Mouse (Mus musculus) T-helper 1 cell (primary cell): Measurements from ENCODE around the gene Mrpl24.
"Not testable (repeated sequence)": the region's sequence is repeated elsewhere in the genome, so short reads cannot be mapped to it uniquely, and the experiment has no call there.

Experiments used
- in situ Hi-C: fragments of 300-600 bp; cut with MboI, MseI; formaldehyde crosslinking; loops from one replicate; pipeline ENCODE4 v1.15.1; 2025; ENCODE audit warnings: high pct_unique_total_duplicates

Mrpl24 gene

DNA sequence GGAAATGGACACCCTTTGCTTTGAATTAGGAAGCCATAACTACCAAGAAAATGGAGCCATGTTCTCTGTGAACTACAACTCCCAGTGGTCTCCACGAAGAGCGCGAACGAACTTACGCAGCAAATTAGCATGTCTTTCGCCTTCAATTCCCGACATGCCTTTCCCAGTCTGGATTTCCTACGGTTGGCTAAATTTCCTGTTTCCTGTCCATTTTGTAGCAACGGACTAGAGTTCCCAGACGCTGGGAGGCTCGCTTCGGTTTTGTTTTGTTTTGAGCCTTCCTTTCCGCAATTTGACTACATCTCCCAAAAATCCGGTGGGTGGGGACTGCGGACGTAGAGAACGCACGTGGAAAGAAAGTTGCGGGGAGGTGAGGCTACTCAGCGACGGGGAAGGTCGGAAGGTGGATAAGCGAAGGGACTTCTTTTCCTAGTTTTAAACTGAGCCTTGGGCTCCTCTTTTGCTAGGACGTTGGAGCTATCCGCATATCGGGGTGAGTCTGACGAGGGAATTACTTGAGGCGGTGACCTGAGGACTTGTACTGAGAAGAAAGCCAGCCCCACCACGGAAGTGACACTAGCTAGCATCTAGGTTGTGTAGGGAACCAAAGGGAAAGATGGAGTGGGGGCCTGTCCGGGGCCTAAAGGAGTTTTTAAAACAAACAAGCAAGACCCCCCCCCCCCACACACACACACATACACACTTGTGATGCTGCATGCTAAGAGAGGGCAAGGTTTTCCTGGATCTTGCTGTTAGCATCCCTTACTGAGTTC, at the start of gene Mrpl24:
TSS of gene Mrpl24 (plus strand) at position 171 of the 773 bp plus-strand sequence.
- in situ Hi-C loops = no loop called here

GRCm38 (mm10) chr3:87877730-87878129, 41.6 kb upstream of the Mrpl24 start:
- in situ Hi-C loops = no loop called here

DNA sequence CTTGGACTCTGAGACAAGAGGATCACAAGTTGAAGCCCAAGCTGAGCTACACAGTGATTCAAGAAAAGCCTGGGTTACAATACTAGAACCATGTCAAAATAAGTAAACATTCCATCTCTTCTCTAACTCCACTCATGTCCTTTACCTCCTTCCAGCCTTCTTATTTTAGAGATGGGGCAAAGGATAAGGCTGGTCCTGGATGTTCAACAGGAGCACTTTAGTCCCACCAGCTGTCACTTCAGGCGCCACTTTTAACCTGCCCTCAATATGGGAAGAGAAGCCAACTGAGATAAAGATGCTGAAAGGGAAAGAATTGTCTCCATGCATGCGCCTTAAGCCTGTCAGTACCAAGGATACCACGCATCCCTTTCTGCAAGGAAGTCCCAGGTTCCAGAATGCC, 35.0 kb upstream of the Mrpl24 start:
- in situ Hi-C loops = no loop called here

- in situ Hi-C loops = no loop called here
These were observed 34.5 kb upstream of the Mrpl24 start for GRCm38 (mm10) chr3:87884708-87885251.

DNA sequence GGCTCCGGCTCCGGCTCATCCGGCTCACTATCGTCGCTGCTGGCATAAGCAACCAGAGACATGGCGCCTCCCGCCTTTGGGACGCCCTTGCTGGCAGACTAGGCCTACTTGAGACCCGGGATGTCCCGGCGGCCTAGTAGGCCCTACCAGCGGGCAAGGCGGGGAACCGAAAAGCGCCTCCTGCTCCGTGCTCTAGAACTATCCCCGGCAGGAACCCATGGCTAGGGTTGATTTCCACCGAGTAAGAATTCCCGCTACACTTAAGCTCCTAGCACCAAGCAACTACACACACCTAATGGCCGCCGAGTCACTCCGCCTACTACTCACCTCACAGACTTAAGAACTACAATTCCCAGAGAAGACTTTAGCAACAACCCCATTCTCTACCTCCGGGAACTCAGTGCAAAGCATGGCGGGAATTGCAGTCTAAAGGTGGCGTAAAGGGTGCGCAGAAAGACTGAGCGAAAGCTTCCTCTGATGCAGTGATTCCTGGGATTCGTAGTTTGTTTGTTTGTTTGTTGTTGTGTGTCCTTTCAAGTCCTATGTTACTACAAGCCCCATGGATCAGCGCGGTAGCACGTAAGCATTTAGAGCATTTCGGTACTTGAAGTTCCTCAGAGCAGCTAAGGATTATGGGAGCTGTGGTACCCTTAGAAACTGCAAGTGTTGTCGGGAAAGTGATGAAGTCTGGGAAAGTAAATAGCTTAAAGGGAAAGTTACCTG, 33.9 kb upstream of the Mrpl24 start, which contains the start of gene Prcc:
TSS of gene Prcc (minus strand) at position 328 of the 723 bp plus-strand sequence.
- in situ Hi-C loops = no loop called here

GRCm38 (mm10) chr3:87886004-87886365, 33.3 kb upstream of the Mrpl24 start:
- in situ Hi-C loops = no loop called here

DNA sequence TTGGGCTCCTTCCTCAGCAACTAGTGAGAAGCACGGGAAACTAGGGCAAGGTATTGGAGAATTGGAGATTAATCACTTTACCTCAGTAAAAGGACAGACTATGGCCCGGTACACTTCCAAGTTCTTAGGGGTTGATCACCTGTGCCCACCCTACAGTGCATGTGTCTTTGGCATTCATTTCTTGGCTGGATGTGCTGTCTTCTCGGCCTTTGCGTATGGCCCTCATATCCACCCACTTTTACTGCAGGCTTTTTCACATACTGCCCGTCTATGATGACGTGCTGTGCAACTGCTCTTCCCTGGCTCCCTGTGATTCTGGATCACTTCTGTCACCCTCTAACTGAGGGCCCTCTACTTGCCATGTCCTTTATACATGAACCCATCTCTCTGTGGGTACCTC, 32.9 kb upstream of the Mrpl24 start:
- in situ Hi-C loops = no loop called here

- in situ Hi-C loops = not testable (repeated sequence)
These were observed 31.9 kb upstream of the Mrpl24 start for GRCm38 (mm10) chr3:87887400-87887799.

DNA sequence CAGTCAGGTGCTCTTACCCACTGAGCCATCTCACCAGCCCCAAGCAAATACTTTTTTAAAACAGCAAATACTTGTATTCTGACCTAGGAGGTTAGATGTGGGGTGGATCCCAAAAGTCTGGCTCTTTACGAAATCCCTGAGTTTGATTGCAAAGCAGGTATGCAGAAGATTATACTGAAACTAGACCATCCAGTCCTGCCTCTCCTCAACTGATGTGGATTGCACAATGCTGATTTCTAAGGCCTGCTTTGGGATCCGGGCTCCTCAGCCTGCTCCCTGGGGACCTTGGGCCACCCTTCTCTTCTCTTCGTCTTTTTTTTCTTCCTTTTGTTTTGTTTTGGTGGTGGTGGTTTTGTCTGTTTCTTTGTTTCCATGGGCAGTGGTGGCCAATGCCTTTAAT, 27.8 kb upstream of the Mrpl24 start:
- in situ Hi-C loops = no loop called here

DNA sequence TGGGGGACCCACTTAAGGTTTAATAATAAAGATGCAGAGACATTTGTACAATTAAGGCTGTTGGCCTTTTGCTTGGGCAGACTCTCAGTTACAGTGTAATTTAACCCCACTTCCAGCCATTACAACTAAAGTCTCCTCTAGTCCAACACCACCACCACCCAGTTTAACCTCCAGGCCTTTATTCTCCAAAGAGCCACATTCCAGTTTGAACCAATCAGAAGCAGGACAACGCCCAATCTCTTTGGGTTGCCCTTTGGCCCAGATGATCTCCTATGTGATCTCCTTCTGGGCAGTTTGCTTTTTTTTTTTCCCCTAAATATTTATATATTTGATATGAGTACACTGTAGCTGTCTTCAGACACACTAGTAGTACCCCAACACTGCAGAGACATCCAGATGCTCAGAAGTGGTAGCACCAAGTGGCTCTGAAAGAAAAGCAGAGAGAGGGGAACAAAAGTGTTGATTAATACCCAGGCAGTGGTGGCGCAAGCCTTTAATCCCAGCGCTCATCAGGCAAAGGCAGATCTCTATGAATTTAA, 25.9 kb upstream of the Mrpl24 start:
- in situ Hi-C loops = no loop called here

DNA sequence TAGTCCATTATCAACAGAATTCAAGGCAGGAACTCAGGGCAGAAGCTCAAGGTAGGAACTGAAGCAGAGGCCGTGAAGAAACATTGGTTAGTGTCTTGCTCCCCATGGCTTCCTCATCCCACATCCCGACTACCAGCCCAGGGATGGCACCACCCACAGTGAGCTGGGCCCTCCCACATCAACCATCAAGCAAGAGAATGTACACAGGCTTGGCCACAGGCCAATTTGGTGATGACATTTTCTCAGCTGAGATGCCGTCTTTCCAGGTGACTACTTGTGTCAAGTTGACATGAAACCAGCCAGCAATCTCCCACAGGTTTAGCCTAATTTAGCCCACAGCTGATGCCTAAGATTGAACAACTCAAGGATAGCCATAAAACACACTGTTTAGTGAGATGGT, 20.0 kb upstream of the Mrpl24 start:
- in situ Hi-C loops = no loop called here

- in situ Hi-C loops = no loop called here
These were observed 19.5 kb upstream of the Mrpl24 start for GRCm38 (mm10) chr3:87899776-87900175.

DNA sequence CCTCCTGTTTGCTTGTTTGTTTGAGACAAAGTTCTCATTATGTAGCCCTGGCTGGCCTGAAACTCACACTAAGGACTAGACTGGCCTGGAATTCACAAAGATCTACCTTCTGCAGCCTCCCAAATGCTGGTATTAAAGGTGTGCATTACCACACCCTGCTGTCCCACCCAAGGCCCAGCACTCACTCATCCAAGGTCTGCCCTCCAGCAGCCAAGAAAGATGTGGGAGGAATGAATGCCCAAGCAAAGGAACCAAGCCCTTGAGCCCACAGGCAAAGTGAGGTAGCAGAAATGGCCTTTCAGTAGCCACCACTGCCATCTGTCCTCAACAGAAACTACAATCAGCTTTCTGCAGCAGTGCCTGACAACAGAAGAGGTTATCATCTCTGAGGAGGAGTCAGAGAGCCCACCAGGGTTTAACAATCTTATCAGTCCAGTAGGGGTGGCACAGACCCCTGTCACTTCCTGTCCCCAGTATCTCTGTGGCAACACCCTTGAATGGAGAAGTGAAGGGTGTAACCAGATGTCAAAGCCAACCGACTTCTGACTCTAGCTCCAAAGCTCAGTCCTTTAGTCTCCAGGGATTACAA, 18.2 kb upstream of the Mrpl24 start:
- in situ Hi-C loops = no loop called here

- in situ Hi-C loops = not testable (repeated sequence)
These were observed 17.3 kb upstream of the Mrpl24 start for GRCm38 (mm10) chr3:87901959-87902358.

DNA sequence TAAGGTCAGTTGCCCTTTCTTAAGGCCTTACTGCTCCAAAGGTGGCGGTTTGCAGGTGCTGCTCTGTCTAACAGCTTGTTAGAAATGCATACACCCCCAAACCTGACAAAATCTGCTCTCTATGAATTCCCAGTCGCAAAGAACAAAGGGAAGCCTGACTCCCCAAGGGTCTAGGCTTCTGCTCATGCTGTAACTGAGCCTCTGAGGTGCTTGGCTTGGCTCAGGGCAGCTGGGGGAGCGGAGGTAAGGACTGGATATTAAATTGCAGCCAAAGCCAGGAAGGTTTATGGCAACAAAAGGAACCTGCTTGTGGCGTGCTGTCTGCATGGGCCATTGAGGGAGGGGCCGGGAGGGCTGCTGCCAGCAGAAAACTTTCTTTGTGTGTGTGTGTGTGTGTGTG, 15.5 kb upstream of the Mrpl24 start:
- in situ Hi-C loops = no loop called here

DNA sequence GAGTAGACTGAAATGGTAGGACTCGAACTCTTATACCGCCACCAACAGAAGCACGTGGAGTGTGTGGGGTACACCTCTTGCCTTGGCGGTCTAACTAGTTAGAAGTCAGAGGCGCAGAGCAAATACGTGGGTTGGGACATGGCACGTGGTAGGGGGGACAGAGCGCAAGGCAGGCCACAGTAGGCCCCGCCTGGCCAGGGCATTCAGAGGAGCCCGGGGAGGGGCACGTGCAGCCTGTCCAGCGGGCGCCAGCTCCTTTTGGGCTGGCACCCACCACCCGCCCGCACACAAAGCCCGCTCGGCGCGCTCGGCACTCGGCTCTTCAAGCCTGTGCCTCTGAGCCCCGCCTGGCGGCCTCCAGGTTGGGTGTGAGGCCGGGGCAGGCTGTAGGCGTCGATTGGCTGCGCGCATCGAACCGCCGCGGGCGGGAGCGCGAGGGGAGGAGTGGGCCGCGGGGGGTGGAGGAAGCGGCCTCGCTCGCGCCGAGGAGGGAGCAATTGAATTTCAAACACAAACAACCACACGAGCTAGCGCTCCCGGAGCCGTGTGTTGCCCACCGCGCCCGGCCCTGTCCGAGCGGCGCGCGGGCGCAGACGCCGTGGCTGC, 13.3 kb upstream of the Mrpl24 start, which contains the start of gene Hdgf:
TSS of gene Hdgf (plus strand) at position 442 of the 606 bp plus-strand sequence.
- in situ Hi-C loops = no loop called here

GRCm38 (mm10) chr3:87906601-87906980, 12.7 kb upstream of the Mrpl24 start:
- in situ Hi-C loops = no loop called here

- in situ Hi-C loops = no loop called here
These were observed 12.1 kb upstream of the Mrpl24 start for GRCm38 (mm10) chr3:87906981-87907857.

GRCm38 (mm10) chr3:87907906-87908305, 11.4 kb upstream of the Mrpl24 start:
- in situ Hi-C loops = no loop called here

- in situ Hi-C loops = no loop called here
These were observed 9.9 kb upstream of the Mrpl24 start for GRCm38 (mm10) chr3:87909381-87909780.

DNA sequence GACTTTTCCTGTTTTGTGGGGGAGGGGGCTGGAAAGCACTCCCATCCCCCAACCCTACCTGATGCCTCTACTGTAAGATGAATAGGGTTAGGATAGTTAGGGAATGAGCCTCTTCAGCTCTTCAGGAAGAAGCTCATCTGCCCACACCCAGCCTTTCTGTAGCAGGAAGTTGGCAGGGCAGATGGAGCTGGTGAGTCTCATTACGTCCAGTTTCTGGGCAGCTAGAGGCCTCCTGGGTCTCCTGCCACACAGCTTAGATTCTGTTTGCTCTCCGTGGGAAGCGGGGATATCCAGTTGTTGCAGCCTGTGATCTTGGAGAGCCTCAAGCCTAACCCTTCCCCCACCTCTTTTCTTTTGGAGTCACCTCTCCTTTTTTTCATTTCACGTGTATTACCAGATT, 9.4 kb upstream of the Mrpl24 start:
- in situ Hi-C loops = no loop called here
